Mouse (Mus musculus): ENCODE data around the gene Arhgdia.
"Not testable (repeated sequence)": the region's sequence is repeated elsewhere in the genome, so short reads cannot be mapped to it uniquely, and the experiment has no call there.

The Arhgdia gene

DNA sequence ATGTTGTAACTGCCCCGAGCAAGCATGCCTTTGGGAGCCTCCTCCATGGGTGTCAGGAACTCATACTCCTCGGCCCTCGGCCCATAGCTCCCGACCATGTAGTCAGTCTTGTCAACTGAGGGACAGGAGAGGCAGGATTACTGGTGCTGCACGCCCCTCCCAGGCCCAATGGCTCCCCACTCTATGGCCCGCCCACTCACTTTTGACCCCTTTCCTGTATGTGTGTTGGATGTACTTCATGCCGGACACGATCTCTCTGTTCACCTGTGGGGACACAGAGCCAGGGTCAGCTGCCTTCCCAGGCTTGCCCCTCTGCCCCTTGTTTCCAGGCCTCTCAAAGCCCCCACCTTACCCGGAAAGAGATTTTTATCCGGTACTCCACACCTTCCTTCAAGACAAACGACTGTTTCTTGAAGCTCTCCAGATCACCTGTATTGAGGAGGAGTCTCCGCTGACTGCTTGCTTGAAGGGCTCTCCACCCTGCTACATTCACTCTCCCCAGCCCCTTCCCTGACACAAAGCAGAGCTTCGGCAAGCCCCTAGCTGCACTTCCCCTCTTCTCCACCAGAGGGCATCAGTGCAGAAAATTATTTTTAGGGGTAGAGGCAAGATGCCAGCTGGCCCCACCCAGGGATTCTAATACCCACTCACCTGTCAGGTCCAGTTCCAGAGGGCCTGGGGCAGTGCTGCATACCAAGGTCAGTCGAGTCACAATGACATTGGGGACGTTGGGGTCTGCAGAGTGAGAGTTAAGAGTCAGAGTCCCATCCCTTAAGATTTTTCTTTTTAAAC, 1.9 kb downstream of the Arhgdia start:
- DNase-seq (ENCODE audit: low read depth, low spot score) = no peak

DNA sequence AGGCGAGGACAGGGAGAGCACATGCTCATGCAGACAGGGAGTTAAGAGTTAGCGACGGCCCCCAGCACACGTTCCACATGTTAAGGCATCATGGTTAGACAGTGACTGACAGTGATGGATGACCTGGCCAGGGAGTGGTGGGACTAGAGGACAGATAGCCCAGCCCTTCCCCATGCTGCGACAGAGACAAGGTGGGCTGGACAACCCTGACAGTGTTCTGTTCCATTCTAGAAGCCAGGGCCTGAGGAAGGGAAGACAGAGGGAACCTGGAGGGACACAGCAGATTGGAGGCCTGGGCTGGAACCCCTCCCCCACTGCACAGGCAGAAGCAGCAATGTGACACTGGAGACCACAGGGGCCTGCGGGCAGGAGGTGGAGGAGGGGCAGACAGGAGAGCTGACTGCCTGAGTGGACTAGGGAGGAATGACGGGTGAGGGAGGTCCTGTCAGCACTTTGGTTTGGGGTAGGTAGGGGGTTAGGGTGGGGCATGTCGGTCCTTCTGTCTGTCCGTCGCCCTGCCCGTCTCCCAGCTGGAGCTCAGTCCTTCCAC, 2.7 kb downstream of the Arhgdia start:
- DNase-seq (ENCODE audit: low read depth, low spot score) = no peak

DNA sequence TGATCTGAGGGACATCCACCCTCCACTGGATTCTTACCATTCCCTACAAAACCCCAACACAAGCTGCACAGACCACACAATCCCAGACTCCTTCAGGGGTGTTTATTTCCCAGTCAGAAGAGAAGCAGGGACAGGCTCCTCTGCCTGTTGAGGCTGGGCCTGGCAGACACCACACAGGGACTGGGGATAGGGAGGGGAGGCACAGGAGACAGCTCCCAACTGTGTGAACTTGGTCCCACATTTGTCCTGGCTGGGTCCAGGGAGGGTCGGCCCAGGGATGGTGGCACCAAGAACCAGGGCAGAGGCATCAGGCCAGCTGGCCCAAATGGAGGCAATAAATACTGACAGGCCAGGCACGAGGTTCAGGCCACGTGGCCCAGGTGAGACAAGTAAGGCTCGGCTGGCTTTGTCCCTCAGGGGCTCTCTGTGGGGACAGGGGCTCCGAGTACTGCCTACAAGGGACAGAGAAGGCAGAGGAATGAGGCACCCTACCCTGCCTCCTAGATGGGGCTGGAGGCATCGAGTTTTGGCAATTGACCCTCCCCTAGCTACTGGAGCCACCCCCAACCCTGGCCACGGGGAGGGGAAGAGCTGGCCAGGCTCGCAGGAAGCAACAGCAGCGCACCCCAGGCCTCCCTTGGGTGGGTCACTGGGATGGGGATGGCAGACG, 3.3 kb downstream of the Arhgdia start:
- DNase-seq (ENCODE audit: low read depth, low spot score) = no peak

DNA sequence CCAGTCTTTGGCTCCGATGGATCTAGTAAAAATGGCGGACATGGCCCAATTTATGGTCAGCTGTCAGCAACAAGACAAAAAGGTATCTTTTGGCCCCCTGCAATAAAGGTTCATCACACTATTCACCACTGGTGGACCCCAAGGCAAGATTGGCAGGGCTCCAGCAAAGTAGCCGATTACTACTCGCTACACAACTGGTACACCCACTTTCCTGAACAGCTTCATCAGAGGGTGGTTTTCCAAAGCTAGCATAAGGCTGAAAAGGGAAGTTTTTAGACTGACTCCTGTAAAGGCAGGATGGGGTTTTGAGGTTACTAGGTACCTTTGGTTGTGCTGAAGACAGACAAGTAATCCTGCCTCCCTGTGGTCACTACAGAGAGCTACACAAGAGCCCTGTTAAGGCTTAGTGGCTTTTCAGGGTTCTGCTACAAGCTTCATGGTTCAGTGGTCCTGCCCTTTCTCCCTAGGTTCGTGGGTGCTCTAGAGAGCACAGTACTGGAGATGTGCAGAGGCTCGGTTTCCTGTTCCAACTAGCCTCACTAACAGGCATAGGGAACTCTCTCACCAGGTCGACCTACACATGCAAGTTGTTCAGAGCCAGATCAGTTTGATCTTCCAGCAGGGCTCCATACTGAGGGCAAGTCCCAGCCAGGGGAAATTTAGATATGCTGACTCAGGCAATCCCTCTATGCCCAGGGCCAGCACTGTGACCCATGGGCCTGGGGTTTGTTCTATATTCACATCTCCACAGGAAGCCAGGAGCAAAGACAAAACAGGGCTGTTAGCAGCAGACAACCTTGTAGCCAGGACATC, 4.0 kb downstream of the Arhgdia start:
- DNase-seq (ENCODE audit: low read depth, low spot score) = no peak

DNA sequence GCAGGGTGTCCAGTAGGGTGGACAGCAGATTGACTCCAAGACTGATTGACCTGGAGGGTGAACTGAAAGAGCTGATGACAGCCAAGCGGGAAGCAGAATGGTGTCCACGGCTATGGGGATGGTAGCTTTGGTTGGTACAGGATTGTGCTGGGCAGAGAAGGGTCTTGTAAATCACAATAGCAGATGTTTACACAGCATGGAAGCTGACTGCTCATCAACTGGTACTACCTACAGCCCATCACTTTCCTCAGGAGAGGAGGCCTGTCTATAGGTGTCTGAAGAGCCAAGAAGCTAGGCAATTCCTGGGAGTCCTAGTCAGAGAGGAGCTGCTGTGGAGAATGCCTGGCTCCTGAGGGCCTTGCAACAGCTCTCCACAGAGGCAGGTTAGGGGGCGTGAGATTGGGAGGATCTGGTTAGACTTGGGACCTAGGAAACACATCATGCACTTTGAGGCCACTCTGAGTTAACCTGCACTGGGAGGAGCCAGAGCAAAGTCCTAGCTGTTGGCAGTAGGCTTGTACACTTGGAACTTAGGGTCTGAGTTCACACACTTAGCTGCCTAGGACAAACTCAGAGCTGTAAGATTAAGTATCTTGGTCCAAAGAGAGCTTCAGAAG, 5.0 kb downstream of the Arhgdia start:
- no peak for DNase-seq (ENCODE audit: low read depth, low spot score)

DNA sequence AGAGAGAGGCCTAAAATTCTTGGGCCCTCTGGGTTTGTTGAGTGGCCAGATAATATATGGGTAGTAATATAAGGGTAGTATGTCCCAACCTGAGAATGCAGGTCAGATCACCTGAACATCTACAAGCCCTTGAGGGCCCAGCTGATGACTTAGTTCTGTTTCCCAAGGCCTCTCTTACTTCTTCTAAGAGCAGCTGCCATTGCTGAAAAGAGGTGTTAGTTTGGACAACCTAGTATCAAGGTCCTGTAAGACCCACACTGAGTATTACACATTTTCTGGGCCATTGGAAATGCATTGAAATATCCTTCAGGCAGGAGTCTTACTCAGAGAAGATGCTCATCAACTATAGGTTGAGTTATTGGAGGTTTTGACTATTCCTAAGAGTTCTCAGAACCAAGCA, 5.5 kb downstream of the Arhgdia start:
- no peak for DNase-seq (ENCODE audit: low read depth, low spot score)

DNA sequence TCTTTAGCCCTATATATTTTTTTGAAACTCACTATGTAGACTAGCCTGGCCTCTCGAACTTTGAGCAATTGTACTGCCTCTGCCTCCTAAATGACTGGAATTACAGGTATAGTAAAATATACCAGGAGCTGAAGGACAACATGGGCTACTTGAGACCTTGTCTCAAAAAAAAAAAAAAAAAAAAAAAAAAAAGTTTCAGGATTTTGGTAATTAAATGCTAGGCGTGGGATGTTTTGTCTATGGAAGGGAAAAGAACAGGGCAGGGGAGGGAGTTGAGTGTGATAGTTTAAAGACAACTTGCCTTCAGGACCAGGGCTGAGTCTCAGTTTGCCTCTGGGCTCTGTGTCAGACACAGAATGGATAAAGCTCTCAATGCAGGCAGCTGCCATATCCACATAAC, 6.4 kb downstream of the Arhgdia start:
- no peak for DNase-seq (ENCODE audit: low read depth, low spot score)

DNA sequence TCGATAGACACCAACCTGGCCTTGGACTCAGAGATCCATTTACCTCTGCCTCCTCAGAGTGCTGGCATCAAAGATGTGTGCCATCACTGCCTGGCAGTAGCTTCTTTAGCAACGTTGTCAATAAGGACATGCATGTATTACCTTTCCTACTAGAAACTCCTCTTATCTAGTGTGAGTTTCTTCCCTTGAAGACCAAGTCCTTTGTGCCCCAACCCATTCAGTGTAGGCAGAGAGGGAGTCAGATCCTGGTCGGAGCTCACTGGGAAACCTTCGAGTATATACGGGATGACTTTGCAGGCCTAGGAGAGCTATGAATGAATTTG, 7.2 kb downstream of the Arhgdia start:
- DNase-seq (ENCODE audit: low read depth, low spot score) = no peak

DNA sequence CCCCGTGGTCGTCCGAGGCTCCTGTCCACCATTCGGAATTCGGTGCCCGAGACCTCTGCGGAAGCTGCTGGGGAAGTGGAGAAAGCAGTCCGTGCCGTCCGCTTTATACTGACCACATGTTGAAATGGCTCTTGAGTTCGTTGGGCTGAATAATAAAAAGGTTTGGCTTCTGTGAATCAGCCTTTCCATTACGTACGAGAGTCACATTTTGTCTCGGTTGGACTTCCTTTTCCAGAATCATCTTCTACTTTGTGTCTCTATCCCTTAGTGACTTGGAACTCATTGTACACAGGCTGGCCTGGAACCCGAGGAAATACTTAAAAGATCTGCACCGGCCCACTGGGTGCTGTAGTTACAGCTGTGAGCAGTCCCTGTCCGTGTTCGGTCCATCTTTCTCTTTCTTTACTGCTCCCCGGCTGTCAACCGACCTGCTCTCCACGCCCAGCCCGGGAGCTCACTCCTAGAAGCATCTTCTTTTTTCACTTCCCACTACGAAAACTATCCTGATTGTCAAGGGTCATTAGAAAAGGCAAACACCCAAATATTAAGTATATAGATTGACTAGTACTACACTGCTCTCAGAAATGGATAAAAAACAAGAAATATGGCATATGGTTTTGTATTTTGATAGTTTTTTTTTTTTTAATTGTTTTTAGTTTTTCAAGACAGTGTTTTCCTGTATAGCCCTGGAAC, 7.7 kb downstream of the Arhgdia start:
- no peak for DNase-seq (ENCODE audit: low read depth, low spot score)

DNA sequence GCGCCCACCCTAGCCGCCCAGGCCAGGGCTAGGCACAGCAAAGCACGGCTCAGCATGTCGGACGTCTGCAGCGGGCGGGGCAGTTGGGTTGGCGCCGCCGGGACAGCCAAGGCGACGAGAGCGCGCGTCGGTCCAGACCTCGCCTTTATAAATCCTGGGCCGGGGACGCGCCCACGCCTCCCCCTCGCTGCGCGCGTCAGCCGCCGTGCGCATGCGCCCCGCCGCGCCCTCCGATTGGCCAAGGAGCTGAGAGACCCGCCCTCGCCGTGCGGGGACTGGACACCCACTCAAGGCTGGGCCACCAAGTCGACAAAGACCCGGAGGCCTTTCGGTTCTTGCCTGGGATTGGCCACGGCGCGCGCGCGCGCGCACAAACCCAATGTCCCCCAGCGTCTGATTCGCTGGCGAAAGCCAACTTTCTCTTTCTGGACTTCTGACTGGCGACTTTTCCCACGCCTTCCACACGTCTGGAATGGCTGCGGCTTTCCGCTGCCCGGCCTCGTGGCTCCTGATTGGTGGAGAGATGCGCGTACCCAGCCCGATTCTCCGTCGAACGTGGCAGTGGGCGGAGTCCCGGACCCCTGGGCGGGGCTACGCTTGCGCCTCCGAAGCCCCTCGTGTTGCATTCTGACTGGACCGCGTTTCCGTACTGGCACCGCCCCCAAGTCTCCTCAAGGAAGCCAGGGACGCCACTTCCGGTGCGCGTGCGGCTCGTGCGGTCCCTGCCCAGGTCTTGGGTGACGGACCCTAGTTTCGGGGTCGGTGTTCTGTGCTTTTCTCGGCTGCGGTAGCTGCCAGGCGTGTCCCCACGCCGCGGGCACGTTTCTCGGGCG, 8.5 kb downstream of the Arhgdia start, which contains the start of gene P4hb:
P4hb (minus strand) TSS at position 502 of the 833 bp plus-strand sequence.
- peak; percentile 99 for DNase-seq (ENCODE audit: low read depth, low spot score)

DNA sequence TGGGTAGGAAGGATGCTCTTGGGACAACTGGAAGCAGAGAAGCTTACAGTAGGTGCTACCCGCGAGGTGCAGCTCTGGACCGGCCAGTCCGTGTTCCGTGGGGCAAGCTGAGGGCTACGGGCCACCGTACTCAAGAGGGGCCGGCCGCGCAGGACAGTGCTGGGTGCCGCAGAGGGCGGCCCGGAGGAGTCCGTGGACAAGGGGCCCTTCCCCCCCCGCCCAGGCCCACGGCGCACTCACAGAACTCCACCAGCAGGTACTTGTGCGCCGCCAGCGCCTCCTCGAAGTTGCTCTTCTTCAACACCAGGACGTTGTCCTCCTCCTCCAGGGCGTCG, 9.0 kb downstream of the Arhgdia start:
- DNase-seq (ENCODE audit: low read depth, low spot score) = no peak

DNA sequence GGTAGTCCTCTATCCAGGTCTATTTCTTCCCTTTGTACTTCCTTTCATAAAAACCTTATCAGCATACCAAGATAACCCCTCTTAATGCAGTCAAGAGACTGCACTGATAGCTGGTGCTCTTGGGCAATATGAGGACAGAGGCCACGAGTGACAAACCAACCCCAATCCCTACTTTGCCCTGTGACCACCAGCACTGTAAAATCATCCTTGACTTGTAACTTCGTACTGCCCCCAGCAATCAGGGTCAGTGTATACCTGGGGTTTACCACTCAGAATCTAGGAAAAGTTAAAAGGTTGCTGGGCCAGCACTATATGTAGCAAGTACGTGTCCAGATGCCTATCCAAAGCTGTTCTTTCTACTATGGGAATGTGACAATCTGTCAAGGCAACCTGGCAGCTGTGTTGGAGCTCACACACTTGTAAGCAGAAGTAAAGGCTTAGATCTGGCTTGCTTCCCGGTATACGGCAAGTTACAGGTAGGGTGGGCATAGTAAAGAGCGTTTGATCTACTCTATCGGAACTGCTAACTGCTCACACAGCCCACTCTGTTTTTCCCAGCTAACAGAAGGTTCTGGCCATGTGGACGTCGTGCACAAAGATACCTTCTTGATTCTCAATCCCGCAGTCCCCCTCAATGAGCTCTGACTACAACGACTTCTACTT, 9.5 kb downstream of the Arhgdia start:
- DNase-seq (ENCODE audit: low read depth, low spot score) = no peak

DNA sequence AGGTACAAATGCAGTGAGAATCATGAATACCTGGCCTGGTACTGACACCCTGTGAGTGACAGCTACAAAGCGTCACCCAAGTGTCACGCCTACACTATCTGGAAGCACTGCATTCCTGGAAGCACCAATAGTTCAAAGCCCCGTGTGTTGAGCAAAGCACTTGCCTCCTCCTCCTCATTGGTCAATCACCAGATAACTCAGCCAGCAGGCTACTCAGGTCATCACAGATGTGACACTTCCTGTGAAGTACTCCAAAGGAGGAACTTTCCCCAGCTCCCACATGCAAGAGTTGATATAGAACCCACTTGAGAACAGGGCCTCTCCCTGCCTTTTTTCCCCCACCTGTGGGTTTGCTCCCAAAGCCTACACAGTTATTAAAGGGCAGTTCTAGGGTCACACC, 10.3 kb downstream of the Arhgdia start:
- DNase-seq (ENCODE audit: low read depth, low spot score) = no peak

DNA sequence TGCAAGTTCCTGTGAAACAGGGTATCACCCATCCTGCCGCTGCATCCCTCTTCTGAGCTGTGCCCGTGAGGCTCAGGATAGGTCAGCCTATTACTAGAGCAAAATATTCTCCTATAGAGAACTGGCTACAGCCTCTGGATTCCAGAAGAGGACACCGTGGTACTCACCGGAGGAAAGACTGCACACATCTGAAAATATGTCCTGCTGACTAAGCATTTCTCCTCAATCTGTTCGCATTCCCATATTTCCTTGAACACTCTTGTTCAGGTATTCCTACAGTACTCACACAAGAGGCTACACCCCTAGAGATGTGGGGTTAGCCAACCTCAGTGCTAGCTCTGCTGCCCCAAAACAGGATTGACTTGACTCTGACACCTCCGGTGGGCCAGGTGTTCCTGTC, 13.1 kb downstream of the Arhgdia start:
- no peak for DNase-seq (ENCODE audit: low read depth, low spot score)

DNA sequence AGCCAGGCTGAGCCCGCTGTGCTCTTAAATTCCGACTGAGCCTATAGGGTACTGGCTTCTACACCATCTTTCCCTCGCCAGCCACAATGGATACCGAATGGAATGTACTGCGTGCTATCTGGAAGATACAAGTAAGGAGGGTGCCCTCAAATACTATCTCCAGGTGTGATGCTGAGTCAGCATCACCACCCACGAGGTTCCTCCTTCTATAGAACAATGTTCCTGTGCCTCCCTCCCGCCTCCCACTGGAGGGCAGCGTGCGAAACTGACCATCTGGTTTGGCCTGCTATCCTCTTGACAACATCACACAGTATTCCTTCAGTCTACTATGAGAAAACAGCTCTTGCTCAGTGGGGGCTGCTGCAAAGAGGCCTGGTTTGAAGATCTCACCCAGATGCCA, 16.3 kb downstream of the Arhgdia start:
- DNase-seq (ENCODE audit: low read depth, low spot score) = no peak

DNA sequence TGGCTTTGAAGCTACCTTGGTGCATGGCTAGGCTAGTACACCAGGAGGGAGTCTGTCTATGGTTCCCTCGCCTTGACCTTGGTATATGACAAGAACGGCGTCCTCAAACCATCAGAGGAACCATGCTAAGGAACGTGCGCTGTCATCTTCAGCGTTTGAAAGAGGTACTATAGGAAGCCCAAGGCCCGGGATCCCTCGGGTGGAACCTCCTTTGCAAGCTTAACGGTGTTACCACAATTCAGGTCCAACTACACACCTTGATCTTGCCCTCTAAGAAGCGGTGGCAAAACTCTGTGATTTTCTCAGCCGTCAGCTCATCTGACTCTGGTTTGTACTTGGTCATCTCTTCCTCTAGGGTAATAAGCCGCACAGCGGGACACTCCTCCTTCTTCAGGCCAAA, 18.5 kb downstream of the Arhgdia start:
- DNase-seq (ENCODE audit: low read depth, low spot score) = no peak

DNA sequence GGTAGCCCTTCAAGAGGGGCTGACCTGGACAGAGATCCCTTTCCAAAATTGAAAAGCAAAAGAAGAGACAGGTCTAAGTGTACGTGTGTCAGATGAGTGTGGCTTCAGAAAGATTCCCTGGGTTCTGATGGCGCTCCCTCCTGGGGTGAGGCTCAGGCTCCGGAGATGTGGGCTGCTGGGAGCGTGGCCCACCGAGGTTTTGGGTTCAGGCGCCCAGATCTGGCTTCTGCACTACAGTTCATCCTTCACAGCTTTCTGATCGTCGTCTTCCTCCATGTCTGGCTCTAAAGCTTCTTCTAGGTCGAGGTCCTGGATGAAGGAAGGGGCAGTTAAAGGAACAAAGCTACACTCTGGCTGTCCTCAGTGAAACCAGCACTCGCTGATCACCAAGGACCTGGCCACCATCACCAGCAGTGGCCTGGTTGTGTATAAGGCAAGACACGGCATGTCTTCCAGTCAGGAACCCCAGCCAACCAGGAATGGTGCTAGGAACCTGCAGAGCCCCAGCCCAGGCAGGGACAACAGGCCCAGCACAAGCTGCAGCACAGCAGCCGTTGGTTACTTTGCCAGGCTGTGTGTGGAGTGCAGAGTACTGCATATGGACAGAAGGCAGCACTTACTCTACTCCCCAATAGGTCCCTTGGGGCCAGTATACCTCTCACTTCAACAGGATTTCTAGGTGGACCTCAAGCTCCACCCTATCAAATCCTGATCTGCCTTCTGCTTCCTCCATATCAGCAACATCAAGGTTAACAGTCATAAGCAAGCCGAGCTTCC, 20.3 kb downstream of the Arhgdia start:
- no peak for DNase-seq (ENCODE audit: low read depth, low spot score)

DNA sequence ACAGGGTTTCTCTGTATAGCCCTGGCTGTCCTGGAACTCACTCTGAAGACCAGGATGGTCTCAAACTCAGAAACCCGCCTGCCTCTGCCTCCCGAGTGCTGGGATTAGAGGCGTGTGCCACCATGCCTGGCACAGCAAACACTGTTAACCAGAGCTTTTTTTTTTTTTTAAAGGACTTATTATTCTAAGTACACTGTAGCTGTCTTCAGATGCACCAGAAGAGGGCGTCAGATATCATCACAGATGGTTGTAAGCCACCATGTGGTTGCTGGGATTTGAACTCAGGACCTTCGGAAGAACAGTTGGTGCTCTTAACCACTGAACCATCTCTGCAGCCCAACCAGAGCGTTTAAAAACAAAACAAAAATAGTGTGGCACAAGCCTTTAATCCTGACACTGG, 22.6 kb downstream of the Arhgdia start:
- DNase-seq (ENCODE audit: low read depth, low spot score) = not testable (repeated sequence)

DNA sequence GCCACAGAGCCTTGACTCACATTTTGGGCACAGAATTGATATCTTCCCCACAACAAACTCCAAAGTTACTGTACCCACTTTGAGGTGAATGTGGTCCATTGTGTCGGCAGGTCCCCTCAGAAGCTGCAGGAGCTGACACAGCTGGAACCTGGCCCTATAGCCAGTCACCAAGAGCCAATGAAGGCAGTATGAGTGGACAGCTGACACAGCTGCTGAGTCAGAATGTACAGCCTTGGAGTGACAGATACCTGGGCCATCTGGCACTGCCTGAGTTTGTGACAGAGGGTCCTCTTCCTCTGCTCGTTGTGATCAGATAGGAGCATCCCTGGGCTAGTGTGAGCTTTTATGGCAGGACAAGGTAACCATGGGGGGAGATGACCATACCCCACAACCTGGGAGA, 26.2 kb downstream of the Arhgdia start:
- DNase-seq (ENCODE audit: low read depth, low spot score) = no peak
